Mouse (Mus musculus) limb, embryonic 11.5 days (tissue): Measurements from ENCODE around the gene Omg. TPM values are rescaled to one million over a fixed set of nuclear protein-coding genes. Genes with fewer than 3 reads are reported as not detected.

Experiments
- ATAC-seq: fragments of 200-750 bp; cut with Nextera tagmentation; 2 replicates; pipeline ENCODE4 v1.8.0; 2017; ENCODE audit warnings: low read depth; ENCODE audit not compliant: insufficient number of reproducible peaks, low FRiP score, low TSS enrichment
- DNase-seq: peaks from one replicate; pipeline ENCODE4 v3.0.0-alpha.2; 2015; ENCODE audit warnings: low spot score
- H3K27ac ChIP-seq: fragments of 300-500 bp; sonication (generic); replicated peaks from 2 replicates; pipeline ENCODE4 v1.5.1; 2014; ENCODE audit warnings: low read depth, mild to moderate bottlenecking, low read length
- H3K27me3 ChIP-seq: fragments of 300-500 bp; sonication (generic); 2 replicates; pipeline ENCODE4 v1.6.1; 2014; ENCODE audit warnings: mild to moderate bottlenecking, low read length, mixed read lengths; ENCODE audit not compliant: control insufficient read depth, insufficient read depth
- H3K36me3 ChIP-seq: fragments of 300-500 bp; sonication (generic); 2 replicates; pipeline ENCODE4 v1.6.1; 2014; ENCODE audit warnings: mild to moderate bottlenecking, low read length, moderate library complexity, mixed read lengths; ENCODE audit not compliant: control insufficient read depth, insufficient read depth
- H3K4me1 ChIP-seq: fragments of 300-500 bp; sonication (generic); 2 replicates; pipeline ENCODE4 v1.6.1; 2014; ENCODE audit warnings: low read length, mixed read lengths; ENCODE audit not compliant: control insufficient read depth, insufficient read depth
- H3K4me2 ChIP-seq: fragments of 300-500 bp; sonication (generic); 2 replicates; pipeline ENCODE4 v1.6.1; 2014; ENCODE audit warnings: low read depth, mild to moderate bottlenecking, moderate library complexity; ENCODE audit not compliant: severe bottlenecking
- H3K4me3 ChIP-seq: fragments of 300-500 bp; sonication (generic); 2 replicates; pipeline ENCODE4 v1.5.1; 2014; ENCODE audit warnings: low read depth, low read length
- H3K9ac ChIP-seq: fragments of 300-500 bp; sonication (generic); 2 replicates; pipeline ENCODE4 v1.6.1; 2014; ENCODE audit warnings: mild to moderate bottlenecking, low read length
- H3K9me3 ChIP-seq: fragments of 300-500 bp; sonication (generic); 2 replicates; pipeline ENCODE4 v1.6.1; 2016; ENCODE audit warnings: low read length; ENCODE audit not compliant: control insufficient read depth
- WGBS: fragments of 180-500 bp; shearing (Covaris S2); extraction: QIAGEN DNeasy Blood & Tissue Kit; methylation state at CpG from one replicate; pipeline ENCODE4 v1.1.7; 2014; 5-methylcytosine and 5-hydroxymethylcytosine counted together
- polyA plus RNA-seq: library from polyadenylated mRNA; unstranded; fragments of >200 nt; fragmentation: Nextera tagmentation; extraction: Ambion mirVana; gene quantifications from 2 replicates; pipeline ENCODE4 v1.2.1, GENCODE M21; 2014

Omg gene
- polyA plus RNA-seq = 0.12 and 0.33 TPM in 2 replicates

- ATAC-seq (no peak), DNase-seq (no peak)
- no peak within 1 kb of the TSS for H3K27ac ChIP-seq
- no peak within 1 kb of the TSS for H3K4me2 ChIP-seq
- no peaks in the 10 kb centered on the region for H3K27me3 ChIP-seq
- no peaks in the 10 kb centered on the region for H3K9me3 ChIP-seq
- no peak within 1 kb of the TSS for H3K9ac ChIP-seq
- no peak within 1 kb of the TSS for H3K4me3 ChIP-seq
- no peaks in the 10 kb centered on the region for H3K36me3 ChIP-seq
- H3K4me1 ChIP-seq = no peaks in the 10 kb centered on the region
- 65% methylated on average over 8 of the region's 8 CpGs for WGBS
Measured at GRCm38 (mm10) chr11:79503845-79504244, at the start of gene Omg. Gene Omg (minus strand): TSS chr11:79504084.

DNA sequence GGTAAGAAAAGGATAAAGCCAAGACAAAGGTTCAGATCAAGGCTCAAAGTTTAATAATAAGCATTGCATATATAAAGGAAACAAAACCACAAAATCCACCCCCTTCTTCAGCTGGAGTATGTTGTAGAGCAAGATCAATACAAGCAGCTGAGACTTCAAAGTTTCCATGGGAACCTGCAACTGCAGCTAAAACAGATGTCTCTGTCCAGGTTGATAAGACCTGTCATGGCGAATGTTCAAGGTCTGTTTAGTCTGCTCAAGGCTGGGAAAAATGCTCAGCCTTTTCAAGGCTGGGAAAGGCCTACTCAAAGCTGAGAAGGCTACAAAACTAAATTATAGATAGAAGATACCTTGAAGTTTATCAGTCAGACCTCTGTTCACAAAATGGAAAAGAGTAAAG, 48.7 kb upstream of the Omg start:
- Histone ChIP-seq H3K9me3 (no peaks in the 10 kb centered on the region), H3K27ac (no peak overlapping the region), H3K27me3 (no peaks in the 10 kb centered on the region), H3K4me2 (no peak overlapping the region), H3K4me1 (no peaks in the 10 kb centered on the region), H3K9ac (no peak overlapping the region), H3K4me3 (no peak overlapping the region), H3K36me3 (peaks cover 15% of the 10 kb centered on the region)
- ATAC-seq (no peak), DNase-seq (no peak)
- WGBS = 85% methylated on average over 1 of the region's 1 CpGs

DNA sequence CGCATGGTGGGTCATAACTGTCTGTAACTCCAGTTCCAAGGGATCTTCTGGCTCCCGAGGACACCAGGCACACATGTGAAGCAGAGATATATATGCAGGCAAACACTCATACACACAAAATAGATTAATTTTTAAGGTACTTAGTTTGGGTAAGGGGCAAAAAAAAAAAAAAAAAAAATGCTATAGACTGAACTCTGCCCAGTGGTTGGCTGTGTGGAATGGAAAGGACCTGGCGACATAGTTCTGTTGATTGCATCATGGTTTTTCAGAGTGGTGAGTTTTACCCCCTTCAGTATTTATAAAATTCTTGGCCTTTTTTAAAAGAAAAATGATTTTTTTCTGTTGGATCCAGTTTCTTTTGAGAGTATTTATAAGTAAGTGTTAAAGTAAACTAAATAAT, 32.4 kb upstream of the Omg start:
- H3K27me3 ChIP-seq = no peaks in the 10 kb centered on the region
- H3K4me2 ChIP-seq = no peak overlapping the region
- ATAC-seq (no peak), DNase-seq (no peak)
- no peak overlapping the region for H3K27ac ChIP-seq
- no peak overlapping the region for H3K9ac ChIP-seq
- no peaks in the 10 kb centered on the region for H3K4me1 ChIP-seq
- no peak overlapping the region for H3K4me3 ChIP-seq
- no peaks in the 10 kb centered on the region for H3K9me3 ChIP-seq
- H3K36me3 ChIP-seq = no peaks in the 10 kb centered on the region
- 92% methylated on average over 3 of the region's 3 CpGs for WGBS

DNA sequence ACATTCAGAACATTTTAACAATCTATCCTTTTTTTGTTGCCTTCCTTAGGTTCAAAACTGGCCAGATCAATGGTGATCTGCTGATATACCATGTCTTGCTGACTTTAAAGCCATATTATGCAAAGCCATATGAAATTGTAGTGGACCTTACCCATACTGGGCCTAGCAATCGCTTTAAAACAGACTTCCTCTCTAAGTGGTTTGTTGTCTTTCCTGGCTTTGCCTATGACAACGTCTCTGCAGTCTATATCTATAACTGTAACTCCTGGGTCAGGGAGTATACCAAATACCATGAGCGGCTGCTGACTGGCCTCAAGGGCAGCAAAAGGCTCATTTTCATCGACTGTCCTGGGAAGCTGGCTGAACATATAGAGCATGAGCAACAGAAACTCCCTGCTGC, 31.7 kb upstream of the Omg start:
- WGBS = 89% methylated on average over 4 of the region's 4 CpGs
- ATAC-seq = no peak
- no peaks in the 10 kb centered on the region for H3K36me3 ChIP-seq
- no peak for DNase-seq
- H3K27me3 ChIP-seq = no peaks in the 10 kb centered on the region
- H3K9ac ChIP-seq = no peak overlapping the region
- no peaks in the 10 kb centered on the region for H3K4me1 ChIP-seq
- no peak overlapping the region for H3K27ac ChIP-seq
- no peaks in the 10 kb centered on the region for H3K9me3 ChIP-seq
- H3K4me3 ChIP-seq = no peak overlapping the region
- H3K4me2 ChIP-seq = no peak overlapping the region

DNA sequence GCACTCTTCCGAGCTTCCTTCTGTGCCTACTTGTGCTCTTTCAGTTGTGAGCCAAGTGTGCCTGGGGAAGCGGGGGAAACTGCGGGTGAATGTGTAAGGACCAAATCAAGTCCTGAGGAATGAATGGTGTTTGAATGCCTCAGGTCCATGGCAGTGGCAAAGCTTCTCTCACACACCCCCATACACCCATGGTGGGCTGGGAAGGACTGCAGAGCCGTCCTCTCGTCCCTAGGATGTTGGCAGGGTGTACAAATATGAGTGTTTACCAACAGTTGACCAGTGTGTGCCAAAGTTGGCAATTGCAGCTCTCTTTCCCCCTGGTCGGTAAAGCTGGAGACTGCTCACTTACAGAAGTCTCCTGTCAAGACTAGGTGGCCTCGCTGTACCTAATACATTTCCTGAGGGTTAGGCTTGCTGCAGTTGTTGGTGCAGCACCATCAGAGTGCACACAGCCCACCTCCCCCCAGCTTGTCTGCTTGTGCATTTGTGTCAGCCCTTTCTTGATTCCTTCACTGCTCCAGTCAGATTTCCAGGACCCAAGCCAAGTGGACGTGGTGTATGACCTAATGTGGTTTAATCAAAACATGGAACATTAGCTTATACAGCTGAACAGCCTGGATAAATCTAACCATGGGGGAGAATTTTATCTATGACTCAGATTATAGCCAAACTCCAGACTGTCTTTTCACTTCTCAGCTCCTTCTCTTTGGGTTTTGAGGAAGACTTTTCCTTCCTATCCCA, 30.2 kb upstream of the Omg start:
- Histone ChIP-seq H3K4me3 (no peak overlapping the region), H3K9me3 (no peaks in the 10 kb centered on the region), H3K4me2 (no peak overlapping the region), H3K4me1 (no peaks in the 10 kb centered on the region), H3K9ac (no peak overlapping the region), H3K36me3 (no peaks in the 10 kb centered on the region), H3K27me3 (no peaks in the 10 kb centered on the region), H3K27ac (no peak overlapping the region)
- WGBS = 91% methylated on average over 8 of the region's 8 CpGs
- DNase-seq (no peak), ATAC-seq (no peak)

GRCm38 (mm10) chr11:79533311-79533710, 29.4 kb upstream of the Omg start:
- DNase-seq (no peak), ATAC-seq (no peak)
- no peak overlapping the region for H3K4me3 ChIP-seq
- no peak overlapping the region for H3K27ac ChIP-seq
- no peaks in the 10 kb centered on the region for H3K4me1 ChIP-seq
- H3K4me2 ChIP-seq = no peak overlapping the region
- no peak overlapping the region for H3K9ac ChIP-seq
- no peaks in the 10 kb centered on the region for H3K36me3 ChIP-seq
- H3K27me3 ChIP-seq = no peaks in the 10 kb centered on the region
- H3K9me3 ChIP-seq = no peaks in the 10 kb centered on the region
- 74% methylated on average over 6 of the region's 6 CpGs for WGBS

- ATAC-seq = no peak
- Histone ChIP-seq H3K4me2 (no peak overlapping the region), H3K9ac (no peak overlapping the region), H3K4me1 (no peaks in the 10 kb centered on the region), H3K27ac (no peak overlapping the region), H3K4me3 (no peak overlapping the region), H3K36me3 (no peaks in the 10 kb centered on the region), H3K9me3 (no peaks in the 10 kb centered on the region), H3K27me3 (no peaks in the 10 kb centered on the region)
- no peak for DNase-seq
- WGBS = 91% methylated on average over 4 of the region's 4 CpGs
Measured at GRCm38 (mm10) chr11:79531485-79531884, 27.6 kb upstream of the Omg start.

DNA sequence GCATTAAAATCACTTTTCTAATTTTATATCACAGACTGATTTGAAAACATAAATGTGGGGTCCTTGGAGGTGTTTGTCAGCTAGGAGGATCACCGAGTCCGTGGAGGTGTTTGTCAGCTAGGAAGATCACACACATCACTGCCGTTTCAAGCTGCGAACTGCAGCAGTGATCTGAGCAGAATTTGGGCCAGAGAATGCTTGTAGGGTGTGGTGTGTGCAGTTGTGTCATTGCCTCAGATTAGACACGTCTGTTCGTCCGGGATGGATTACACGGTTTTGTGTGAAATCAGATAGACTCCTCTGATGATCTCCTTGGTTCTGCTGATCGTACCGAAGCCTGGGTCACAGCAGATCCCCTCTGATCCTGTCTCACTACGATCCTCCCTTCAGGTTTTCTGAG, 26.9 kb upstream of the Omg start:
- no peaks in the 10 kb centered on the region for H3K4me1 ChIP-seq
- H3K27ac ChIP-seq = no peak overlapping the region
- H3K9ac ChIP-seq = no peak overlapping the region
- 90% methylated on average over 11 of the region's 11 CpGs for WGBS
- no peaks in the 10 kb centered on the region for H3K9me3 ChIP-seq
- no peak for DNase-seq
- ATAC-seq = no peak
- H3K4me3 ChIP-seq = no peak overlapping the region
- no peaks in the 10 kb centered on the region for H3K36me3 ChIP-seq
- no peak overlapping the region for H3K4me2 ChIP-seq
- no peaks in the 10 kb centered on the region for H3K27me3 ChIP-seq

DNA sequence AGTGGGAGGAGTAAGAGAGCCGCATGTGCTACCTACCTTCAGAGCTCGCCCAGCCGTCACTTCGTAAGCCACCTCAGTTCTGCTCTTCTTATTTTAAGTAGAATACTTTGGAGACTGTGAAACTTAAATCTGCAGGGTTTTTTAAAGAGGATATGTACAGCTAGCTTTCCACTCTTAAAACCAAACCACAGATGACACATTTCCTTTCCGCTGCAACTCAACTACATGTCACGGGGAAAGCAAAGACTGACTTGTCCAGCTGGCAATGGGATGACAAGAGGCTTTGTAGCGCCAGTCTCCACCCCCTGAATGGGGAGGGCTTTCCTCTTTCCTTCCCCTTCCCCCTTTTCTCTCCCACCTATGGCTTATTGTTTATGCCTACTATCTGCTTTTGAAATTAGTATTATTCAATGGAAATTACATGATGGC, 26.5 kb upstream of the Omg start, which contains the start of the genes Evi2 and Evi2a:
TSS of gene Evi2 (minus strand) at position 257 of the 429 bp plus-strand sequence.
TSS of gene Evi2a (minus strand) at position 277 of the 429 bp plus-strand sequence.
- 92% methylated on average over 7 of the region's 7 CpGs for WGBS
- H3K27me3 ChIP-seq = no peaks in the 10 kb centered on the region
- no peaks in the 10 kb centered on the region for H3K36me3 ChIP-seq
- no peak within 1 kb of the TSS for H3K9ac ChIP-seq
- no peak within 1 kb of the TSS for H3K4me3 ChIP-seq
- no peak for ATAC-seq
- H3K4me2 ChIP-seq = no peak within 1 kb of the TSS
- H3K4me1 ChIP-seq = no peaks in the 10 kb centered on the region
- no peak for DNase-seq
- no peaks in the 10 kb centered on the region for H3K9me3 ChIP-seq
- no peak within 1 kb of the TSS for H3K27ac ChIP-seq
